Comparison of ENCODE assay signal across 16 mouse cellular contexts in the genomic region with DNA sequence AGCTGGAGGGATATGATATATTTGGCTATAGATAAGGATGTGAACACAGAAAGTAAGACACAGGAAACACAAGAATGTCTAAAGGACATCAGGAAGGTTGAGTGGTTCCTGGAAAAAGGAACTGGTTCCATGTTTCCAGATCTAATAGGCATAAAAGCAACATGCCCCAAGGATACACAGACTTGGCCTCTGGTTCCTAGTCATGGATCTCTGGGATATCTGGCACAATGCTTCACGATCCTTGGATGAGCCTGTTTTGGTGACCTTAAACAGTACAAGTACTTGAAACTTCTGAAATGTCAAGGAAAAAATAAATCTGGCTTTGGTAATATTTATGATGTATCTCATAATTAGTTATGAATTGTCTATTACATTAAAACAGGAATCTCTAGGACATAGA. TPM values are rescaled to one million over a fixed set of nuclear protein-coding genes. Genes with fewer than 3 reads are reported as not detected.
"Had no signal": no experiment of that assay in that cellular context is flagged by ENCODE, and none has a peak within 500 bp of the region (broad histone marks: within the 10 kb centered on the region; RNA-seq: fewer than 3 reads in every experiment).

No protein-coding gene starts in this region.

- DNase-seq: liver, postnatal 0 days; lung, adult 2 months; lung, postnatal 14 days; lung, postnatal 36 days; retina, postnatal 1 day; right cerebral cortex, adult 18-20 months; right cerebral cortex, postnatal 25 days; right cerebral cortex, postnatal 4 days; spleen, adult 18-20 months; thymus, adult 2 months; thymus, postnatal 25 days; thymus, postnatal 4 days had no signal

RNA-seq across cellular contexts. Expression of a gene that starts 0.6 kb away (rescaled TPM):
- total RNA-seq: megakaryocyte progenitor cell, adult 5-6 weeks; midbrain, postnatal 0 days; monocyte, adult 5-6 weeks; neutrophil, adult 5-6 weeks had no signal

RNA-seq across cellular contexts. Expression of a gene that starts 16.6 kb away (rescaled TPM):
- total RNA-seq: megakaryocyte progenitor cell, adult 5-6 weeks; midbrain, postnatal 0 days; monocyte, adult 5-6 weeks; neutrophil, adult 5-6 weeks had no signal

RNA-seq across cellular contexts. Expression of a gene that starts 17.4 kb away (rescaled TPM):
- total RNA-seq: megakaryocyte progenitor cell, adult 5-6 weeks; midbrain, postnatal 0 days; monocyte, adult 5-6 weeks; neutrophil, adult 5-6 weeks had no signal

RNA-seq across cellular contexts. Expression of a gene that starts 37.2 kb away (rescaled TPM):
- total RNA-seq: megakaryocyte progenitor cell, adult 5-6 weeks; midbrain, postnatal 0 days; monocyte, adult 5-6 weeks; neutrophil, adult 5-6 weeks had no signal

RNA-seq across cellular contexts. Expression of a gene that starts 50.2 kb away (rescaled TPM):
- total RNA-seq: megakaryocyte progenitor cell, adult 5-6 weeks; midbrain, postnatal 0 days; monocyte, adult 5-6 weeks; neutrophil, adult 5-6 weeks had no signal
